Mouse (Mus musculus): ENCODE data around the gene Thap12. TPM values are rescaled to one million over a fixed set of nuclear protein-coding genes. Genes with fewer than 3 reads are reported as not detected.

Thap12 gene
- polyA plus RNA-seq, 1 experiment: 11.8 TPM

GRCm38 (mm10) chr7:98667956-98668746, 34.8 kb upstream of the Thap12 start:
- no peak for TF ChIP-seq POLR2A (IDR thresholded peaks at IDR 0.05; ENCODE audit: control insufficient read depth, extremely low read depth, insufficient read depth, low read length, poor library complexity)
- no peak for TF ChIP-seq CTCF (IDR thresholded peaks at IDR 0.05; ENCODE audit: borderline replicate concordance, control insufficient read depth, extremely low read depth, insufficient read depth, low read length, poor library complexity)

GRCm38 (mm10) chr7:98670831-98671230, 32.1 kb upstream of the Thap12 start:
- Histone ChIP-seq H3K27ac (ENCODE audit: control insufficient read depth, insufficient read depth, low read length) (no peak overlapping the region), H3K4me3 (ENCODE audit: control insufficient read depth, insufficient read depth, low read length) (no peak overlapping the region), H3K4me1 (replicated peaks; ENCODE audit: control insufficient read depth, insufficient read depth, low read length) (no peaks in the 10 kb centered on the region), H3K36me3 (ENCODE audit: control insufficient read depth, insufficient read depth, low read length) (no peaks in the 10 kb centered on the region), H3K27me3 (ENCODE audit: control insufficient read depth, insufficient read depth, low read length) (no peaks in the 10 kb centered on the region)
- 94% methylated on average over 4 of the region's 4 CpGs for WGBS
- no peak for DNase-seq
- TF ChIP-seq CTCF (IDR thresholded peaks at IDR 0.05; ENCODE audit: borderline replicate concordance, control insufficient read depth, extremely low read depth, insufficient read depth, low read length, poor library complexity) (no peak), POLR2A (IDR thresholded peaks at IDR 0.05; ENCODE audit: control insufficient read depth, extremely low read depth, insufficient read depth, low read length, poor library complexity) (no peak)

More at GRCm38 (mm10) chr7:98667956-98668746, 34.8 kb upstream of the Thap12 start:
- WGBS: 92% methylated on average over 6 of the region's 6 CpGs
- no peaks in the 10 kb centered on the region for H3K27me3 ChIP-seq (ENCODE audit: control insufficient read depth, insufficient read depth, low read length)
- no peak for DNase-seq
- no peaks in the 10 kb centered on the region for H3K36me3 ChIP-seq (ENCODE audit: control insufficient read depth, insufficient read depth, low read length)
- H3K4me3 ChIP-seq (ENCODE audit: control insufficient read depth, insufficient read depth, low read length): no peak overlapping the region
- no peak overlapping the region for H3K27ac ChIP-seq (ENCODE audit: control insufficient read depth, insufficient read depth, low read length)
- no peaks in the 10 kb centered on the region for H3K4me1 ChIP-seq (replicated peaks; ENCODE audit: control insufficient read depth, insufficient read depth, low read length)

GRCm38 (mm10) chr7:98671416-98671815, 31.5 kb upstream of the Thap12 start:
- H3K27ac ChIP-seq (ENCODE audit: control insufficient read depth, insufficient read depth, low read length): no peak overlapping the region
- TF ChIP-seq POLR2A (IDR thresholded peaks at IDR 0.05; ENCODE audit: control insufficient read depth, extremely low read depth, insufficient read depth, low read length, poor library complexity) (no peak), CTCF (IDR thresholded peaks at IDR 0.05; ENCODE audit: borderline replicate concordance, control insufficient read depth, extremely low read depth, insufficient read depth, low read length, poor library complexity) (no peak)
- WGBS: 71% methylated on average over 9 of the region's 9 CpGs
- no peaks in the 10 kb centered on the region for H3K27me3 ChIP-seq (ENCODE audit: control insufficient read depth, insufficient read depth, low read length)
- DNase-seq: no peak
- H3K4me1 ChIP-seq (replicated peaks; ENCODE audit: control insufficient read depth, insufficient read depth, low read length): no peaks in the 10 kb centered on the region
- no peaks in the 10 kb centered on the region for H3K36me3 ChIP-seq (ENCODE audit: control insufficient read depth, insufficient read depth, low read length)
- H3K4me3 ChIP-seq (ENCODE audit: control insufficient read depth, insufficient read depth, low read length): no peak overlapping the region

- H3K4me3 ChIP-seq (ENCODE audit: control insufficient read depth, insufficient read depth, low read length): no peak overlapping the region
- DNase-seq: no peak
- H3K36me3 ChIP-seq (ENCODE audit: control insufficient read depth, insufficient read depth, low read length): no peaks in the 10 kb centered on the region
- H3K4me1 ChIP-seq (replicated peaks; ENCODE audit: control insufficient read depth, insufficient read depth, low read length): no peaks in the 10 kb centered on the region
- H3K27ac ChIP-seq (ENCODE audit: control insufficient read depth, insufficient read depth, low read length): no peak overlapping the region
- TF ChIP-seq POLR2A (IDR thresholded peaks at IDR 0.05; ENCODE audit: control insufficient read depth, extremely low read depth, insufficient read depth, low read length, poor library complexity) (no peak), CTCF (IDR thresholded peaks at IDR 0.05; ENCODE audit: borderline replicate concordance, control insufficient read depth, extremely low read depth, insufficient read depth, low read length, poor library complexity) (no peak)
- 74% methylated on average over 11 of the region's 11 CpGs for WGBS
- H3K27me3 ChIP-seq (ENCODE audit: control insufficient read depth, insufficient read depth, low read length): no peaks in the 10 kb centered on the region
Observed at GRCm38 (mm10) chr7:98672241-98672955, 30.5 kb upstream of the Thap12 start.

GRCm38 (mm10) chr7:98674344-98674743, 28.6 kb upstream of the Thap12 start:
- TF ChIP-seq CTCF (IDR thresholded peaks at IDR 0.05; ENCODE audit: borderline replicate concordance, control insufficient read depth, extremely low read depth, insufficient read depth, low read length, poor library complexity): no peak
- no peak for TF ChIP-seq POLR2A (IDR thresholded peaks at IDR 0.05; ENCODE audit: control insufficient read depth, extremely low read depth, insufficient read depth, low read length, poor library complexity)
- no peaks in the 10 kb centered on the region for H3K36me3 ChIP-seq (ENCODE audit: control insufficient read depth, insufficient read depth, low read length)
- no peak overlapping the region for H3K4me3 ChIP-seq (ENCODE audit: control insufficient read depth, insufficient read depth, low read length)
- WGBS: 84% methylated on average over 4 of the region's 4 CpGs
- no peak for DNase-seq
- H3K4me1 ChIP-seq (replicated peaks; ENCODE audit: control insufficient read depth, insufficient read depth, low read length): no peaks in the 10 kb centered on the region
- no peaks in the 10 kb centered on the region for H3K27me3 ChIP-seq (ENCODE audit: control insufficient read depth, insufficient read depth, low read length)
- no peak overlapping the region for H3K27ac ChIP-seq (ENCODE audit: control insufficient read depth, insufficient read depth, low read length)

- no peak for DNase-seq
- no peak overlapping the region for H3K27ac ChIP-seq (ENCODE audit: control insufficient read depth, insufficient read depth, low read length)
- TF ChIP-seq CTCF (IDR thresholded peaks at IDR 0.05; ENCODE audit: borderline replicate concordance, control insufficient read depth, extremely low read depth, insufficient read depth, low read length, poor library complexity): no peak
- H3K4me1 ChIP-seq (replicated peaks; ENCODE audit: control insufficient read depth, insufficient read depth, low read length): no peaks in the 10 kb centered on the region
- no peaks in the 10 kb centered on the region for H3K36me3 ChIP-seq (ENCODE audit: control insufficient read depth, insufficient read depth, low read length)
- no peaks in the 10 kb centered on the region for H3K27me3 ChIP-seq (ENCODE audit: control insufficient read depth, insufficient read depth, low read length)
- WGBS: 90% methylated on average over 2 of the region's 2 CpGs
- no peak overlapping the region for H3K4me3 ChIP-seq (ENCODE audit: control insufficient read depth, insufficient read depth, low read length)
Observed at GRCm38 (mm10) chr7:98677511-98677910, 25.4 kb upstream of the Thap12 start.

All from thymus, adult 2 months (tissue).